Mouse (Mus musculus) T-helper 2 cell (primary cell): ENCODE measurements around the gene Car5b.

ENCODE experiments used
- in situ Hi-C: fragments of 300-600 bp; cut with MboI, MseI; formaldehyde crosslinking; loops from one replicate; pipeline ENCODE4 v1.15.1; 2025; ENCODE audit warnings: high pct_unique_total_duplicates

Car5b gene

GRCm38 (mm10) chrX:163958467-163958875, 69.3 kb downstream of the Car5b start, which contains the start of gene Zrsr2:
Zrsr2 (minus strand) TSS chrX:163958661.
- in situ Hi-C loops: no loop called here

DNA sequence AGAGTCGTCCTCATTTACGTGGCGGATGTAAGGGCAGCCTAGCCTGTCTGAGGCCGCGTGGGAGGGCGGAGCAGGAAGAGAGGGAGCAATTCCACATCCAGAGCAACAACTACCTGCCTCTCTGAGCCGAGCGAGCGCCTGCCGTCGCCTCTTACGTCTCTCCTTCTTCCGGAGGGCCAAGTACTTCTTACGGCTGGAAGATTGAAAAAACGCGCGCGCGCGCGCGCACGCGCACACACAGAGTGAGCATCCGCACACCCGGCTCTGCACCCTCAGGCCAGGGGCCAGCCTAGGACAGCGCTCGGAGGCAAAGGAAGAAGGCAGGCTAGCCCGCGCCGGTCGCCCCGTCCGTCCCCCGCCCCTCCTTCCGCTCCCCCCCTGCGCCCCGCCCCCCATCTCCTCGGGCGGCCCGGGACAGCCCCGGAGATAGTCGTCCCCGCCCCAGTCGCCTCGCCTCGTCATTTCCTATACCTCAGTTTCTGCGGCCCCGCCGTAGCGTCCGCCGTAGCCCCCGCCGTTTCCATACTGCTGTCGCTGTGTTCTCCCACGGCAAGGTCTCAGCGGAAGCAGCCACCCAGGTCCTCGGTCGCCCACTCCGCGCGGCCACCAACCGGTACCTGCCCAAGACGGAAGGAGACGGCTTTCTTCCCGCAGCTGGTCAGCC, 69.9 kb downstream of the Car5b start:
- in situ Hi-C loops: no loop called here

DNA sequence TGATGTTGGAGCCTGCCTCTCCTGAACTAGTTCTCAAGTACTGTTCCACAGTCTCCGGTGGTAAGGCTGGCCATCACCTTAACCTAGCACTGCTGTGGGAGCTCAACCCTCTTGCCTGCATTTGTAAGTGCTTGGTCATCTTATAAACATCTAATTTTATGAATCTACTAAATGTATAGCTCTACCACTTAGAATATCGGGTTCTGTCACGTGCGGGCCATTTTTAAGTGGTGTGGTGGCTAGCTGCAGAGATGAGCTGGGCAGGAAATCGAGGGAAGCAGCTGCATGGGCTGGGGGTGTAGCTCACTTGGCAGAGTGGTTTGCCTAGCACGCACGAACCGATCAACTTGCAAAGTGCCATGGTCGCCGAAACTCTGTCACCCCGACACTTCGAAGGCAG, 70.4 kb downstream of the Car5b start:
- in situ Hi-C loops: no loop called here

DNA sequence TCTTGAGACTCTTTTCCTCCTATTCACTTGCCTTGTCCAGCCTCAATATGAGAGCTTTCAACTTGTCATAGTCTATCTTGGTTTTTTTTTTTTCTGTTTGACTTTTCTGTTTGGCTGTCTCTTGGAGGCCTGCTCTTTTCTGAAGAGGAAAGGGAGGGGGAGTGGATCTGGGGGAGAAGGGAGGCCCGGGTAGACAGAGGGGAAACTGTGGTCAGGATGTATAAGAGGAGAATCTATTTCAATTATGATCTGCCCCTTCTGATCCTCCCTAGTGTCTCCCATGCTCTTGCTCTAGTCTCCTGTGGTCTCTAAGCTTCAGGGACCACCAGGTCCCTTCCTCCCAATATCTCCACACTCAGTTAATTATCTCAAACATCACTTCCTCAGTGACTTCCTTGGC, 76.2 kb downstream of the Car5b start:
- in situ Hi-C loops: no loop called here

- in situ Hi-C loops: loop anchor here (25.0 kb wide), 1 partner anchor 1157 kb away; no protein-coding TSS in a partner anchor
These were observed 83.4 kb downstream of the Car5b start for GRCm38 (mm10) chrX:163944381-163944780.

GRCm38 (mm10) chrX:163938587-163938986, 89.2 kb downstream of the Car5b start:
- in situ Hi-C loops: loop anchor here (10.0 to 25.0 kb wide), 2 partner anchors 486 to 1151 kb away; no protein-coding TSS in a partner anchor

DNA sequence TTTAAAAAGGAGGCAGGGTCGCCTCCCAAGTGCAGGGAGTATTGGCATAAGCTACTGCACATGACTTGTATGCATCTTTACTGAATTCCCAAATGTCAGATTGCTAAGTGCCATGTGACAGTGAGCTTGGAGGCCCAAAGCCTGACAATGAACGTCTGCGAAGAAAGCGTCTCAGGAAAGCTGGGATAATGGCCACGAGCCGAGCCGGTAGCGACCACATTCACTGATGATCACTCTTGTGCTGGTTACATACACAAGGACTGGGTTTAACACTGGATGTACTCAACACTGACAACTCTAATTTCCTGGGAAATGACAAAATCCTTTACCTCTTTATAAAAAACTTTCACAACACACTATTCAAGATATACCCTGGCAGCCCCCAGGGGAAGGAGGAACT, 93.1 kb downstream of the Car5b start:
- in situ Hi-C loops: loop anchor here (10.0 to 25.0 kb wide), 2 partner anchors 490 to 1147 kb away; no protein-coding TSS in a partner anchor

DNA sequence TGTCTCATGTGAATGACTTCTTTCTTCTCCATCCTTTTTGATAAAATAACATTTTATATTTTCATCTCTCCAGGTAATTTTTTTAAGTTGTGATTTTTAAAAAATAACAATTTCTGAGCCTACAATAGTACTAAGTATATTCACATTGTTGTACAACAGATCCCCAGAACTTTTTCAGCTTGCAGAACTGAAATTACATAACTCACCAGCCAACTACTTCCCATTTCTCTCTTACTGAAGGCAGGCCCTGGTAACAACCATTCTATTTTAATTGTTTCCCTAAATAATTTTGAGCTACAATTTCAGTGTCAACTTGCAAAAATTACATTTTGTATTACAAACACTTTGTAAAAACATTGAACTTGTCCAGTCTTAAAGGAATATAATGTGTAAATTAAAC, 98.2 kb downstream of the Car5b start:
- in situ Hi-C loops: loop anchor here (25.0 kb wide), 1 partner anchor 1142 kb away; no protein-coding TSS in a partner anchor
